Mouse (Mus musculus) ovary, postnatal 14 days (tissue): ENCODE results near the gene Il17rb.

Experiments used
- DNase-seq: peaks from one replicate; pipeline ENCODE4 v3.0.0; 2022; ENCODE audit warnings: low spot score

The Il17rb gene

GRCm38 (mm10) chr14:30015008-30015407 is 6.3 kb upstream of the Il17rb start:
- no peak for DNase-seq

- DNase-seq, result no peak
Observed at GRCm38 (mm10) chr14:30014487-30014886, 5.8 kb upstream of the Il17rb start.

- DNase-seq, result no peak
Observed at GRCm38 (mm10) chr14:30011886-30012560, 3.3 kb upstream of the Il17rb start.

- peak; percentile 75 for DNase-seq
Observed at GRCm38 (mm10) chr14:30009864-30010560, 1.3 kb upstream of the Il17rb start.

- no peak for DNase-seq
Observed at GRCm38 (mm10) chr14:29999475-29999811, 9.3 kb downstream of the Il17rb start.

- no peak for DNase-seq
Observed at GRCm38 (mm10) chr14:29998747-29999474, 9.8 kb downstream of the Il17rb start.

- no peak for DNase-seq
Observed at GRCm38 (mm10) chr14:29997345-29997744, 11.4 kb downstream of the Il17rb start.

GRCm38 (mm10) chr14:29996000-29996751 is 12.5 kb downstream of the Il17rb start:
- DNase-seq, result no peak

- no peak for DNase-seq
Observed at GRCm38 (mm10) chr14:29994976-29995375, 13.7 kb downstream of the Il17rb start.

GRCm38 (mm10) chr14:29988337-29988736 is 20.4 kb downstream of the Il17rb start:
- DNase-seq, result no peak

GRCm38 (mm10) chr14:29987739-29988138 is 21.0 kb downstream of the Il17rb start:
- DNase-seq, result no peak

- no peak for DNase-seq
Observed at GRCm38 (mm10) chr14:29987276-29987675, 21.4 kb downstream of the Il17rb start.

- no peak for DNase-seq
Observed at GRCm38 (mm10) chr14:29986096-29986495, 22.6 kb downstream of the Il17rb start.

GRCm38 (mm10) chr14:29980447-29981205 is 28.1 kb downstream of the Il17rb start:
- no peak for DNase-seq

- DNase-seq, result peak; percentile 91
Observed at GRCm38 (mm10) chr14:29978254-29979204, 30.2 kb downstream of the Il17rb start, which contains the start of gene Actr8. Gene Actr8, plus strand, starts transcription at chr14:29978337.

GRCm38 (mm10) chr14:29976927-29977326 is 31.8 kb downstream of the Il17rb start:
- DNase-seq, result no peak

- DNase-seq, result no peak
Observed at GRCm38 (mm10) chr14:29971993-29972392, 36.7 kb downstream of the Il17rb start.

- no peak for DNase-seq
Observed at GRCm38 (mm10) chr14:29971446-29971845, 37.2 kb downstream of the Il17rb start.

GRCm38 (mm10) chr14:29968075-29968821 is 40.4 kb downstream of the Il17rb start, which contains the start of gene Selenok:
Gene Selenok, plus strand, starts transcription at chr14:29968308.
- DNase-seq, result peak; percentile 86
